Mouse (Mus musculus) stomach, embryonic 14.5 days (tissue): ENCODE results near the gene C87436. TPM values are rescaled to one million over a fixed set of nuclear protein-coding genes. Genes with fewer than 3 reads are reported as not detected.

Experiments
- ATAC-seq: fragments of 200-750 bp; cut with Nextera tagmentation; 2 replicates; pipeline ENCODE4 v1.8.0; 2017; ENCODE audit warnings: low read depth, moderate TSS enrichment; ENCODE audit not compliant: insufficient number of reproducible peaks, insufficient read depth, low FRiP score
- H3K27ac ChIP-seq: fragments of 300-500 bp; sonication (generic); 2 replicates; pipeline ENCODE4 v1.5.1; 2014; ENCODE audit warnings: mild to moderate bottlenecking, low read length, moderate library complexity, mixed read lengths
- H3K27me3 ChIP-seq: fragments of 300-500 bp; sonication (generic); 2 replicates; pipeline ENCODE4 v1.6.1; 2014; ENCODE audit warnings: low read length, control low read depth, mixed read lengths; ENCODE audit not compliant: control insufficient read depth, insufficient read depth
- H3K36me3 ChIP-seq: fragments of 300-500 bp; sonication (generic); 2 replicates; pipeline ENCODE4 v1.6.1; 2014; ENCODE audit warnings: mild to moderate bottlenecking, control low read depth, low read length, moderate library complexity, mixed read lengths; ENCODE audit not compliant: control insufficient read depth, insufficient read depth
- H3K4me1 ChIP-seq: fragments of 300-500 bp; sonication (generic); 2 replicates; pipeline ENCODE4 v1.6.1; 2014; ENCODE audit warnings: low read length, control low read depth, mixed read lengths; ENCODE audit not compliant: control insufficient read depth, insufficient read depth
- H3K4me2 ChIP-seq: fragments of 300-500 bp; sonication (generic); replicated peaks from 2 replicates; pipeline ENCODE4 v1.6.1; 2014; ENCODE audit warnings: low read depth, low read length, control low read depth
- H3K4me3 ChIP-seq: fragments of 300-500 bp; sonication (generic); 2 replicates; pipeline ENCODE4 v1.5.1; 2014; ENCODE audit warnings: low read depth, low read length, control low read depth
- H3K9ac ChIP-seq: fragments of 300-500 bp; sonication (generic); replicated peaks from 2 replicates; pipeline ENCODE4 v1.6.1; 2014; ENCODE audit warnings: low read depth, mild to moderate bottlenecking, control low read depth, low read length, moderate library complexity, mixed read lengths
- H3K9me3 ChIP-seq: fragments of 300-500 bp; sonication (generic); 2 replicates; pipeline ENCODE4 v1.6.1; 2016; ENCODE audit warnings: low read depth, low read length, control low read depth; ENCODE audit not compliant: control insufficient read depth
- WGBS: fragments of 180-500 bp; shearing (Covaris S2); extraction: QIAGEN DNeasy Blood & Tissue Kit; methylation state at CpG from one replicate; pipeline ENCODE4 v1.1.7; 2014; 5-methylcytosine and 5-hydroxymethylcytosine counted together
- polyA plus RNA-seq: library from polyadenylated mRNA; unstranded; fragments of >200 nt; fragmentation: Nextera tagmentation; extraction: Ambion mirVana; gene quantifications from 2 replicates; pipeline ENCODE4 v1.2.1, GENCODE M21; 2014

Gene C87436
- polyA plus RNA-seq, 1 experiment from 2014 or later: 26.8 TPM

DNA sequence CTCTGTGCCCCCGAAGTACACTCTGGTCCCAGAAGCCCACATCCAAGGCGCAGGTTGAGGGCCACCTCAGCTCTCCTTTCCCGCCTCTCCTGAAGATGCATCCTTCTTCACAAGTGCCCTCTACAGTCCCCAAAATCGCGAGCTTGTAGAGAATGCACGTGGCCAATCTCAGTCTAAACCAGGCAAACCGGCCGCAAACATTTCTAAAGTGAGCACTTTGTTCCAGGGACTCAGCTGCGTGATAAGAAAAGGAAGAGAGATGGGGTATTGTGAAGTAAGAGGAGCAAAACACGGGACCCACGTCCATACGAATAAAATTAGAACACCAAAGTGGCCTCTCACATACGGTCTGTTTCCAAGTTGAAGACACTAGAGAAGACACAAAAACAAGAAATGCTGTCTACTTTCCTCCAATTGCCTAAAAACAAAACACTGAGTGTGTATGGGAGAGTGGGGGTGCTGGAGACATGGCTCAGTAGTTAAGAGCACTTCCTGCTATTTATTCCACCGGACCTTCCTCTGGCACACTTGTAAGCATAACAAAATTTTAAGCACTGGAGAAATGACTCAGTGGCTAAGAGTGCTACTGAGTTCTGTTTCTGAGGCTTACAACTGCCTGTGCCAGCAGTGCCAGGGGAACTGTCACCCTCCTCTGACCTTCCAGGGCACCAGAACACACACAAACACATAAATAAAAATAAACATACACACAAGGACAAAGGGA is 40.8 kb upstream of the C87436 start:
- ATAC-seq: no peak; the same call in 1 of the 2 replicates

GRCm38 (mm10) chr6:86398986-86399385 is 39.2 kb upstream of the C87436 start:
- Histone ChIP-seq H3K27me3 (no peaks in the 10 kb centered on the region), H3K4me2 (no peak overlapping the region), H3K9me3 (no peaks in the 10 kb centered on the region), H3K4me1 (peaks cover 20% of the 10 kb centered on the region; the same call in 1 of the 2 replicates), H3K9ac (no peak overlapping the region), H3K4me3 (no peak overlapping the region), H3K36me3 (peaks cover 3% of the 10 kb centered on the region; the same call in 1 of the 2 replicates), H3K27ac (no peak overlapping the region)
- 83% methylated on average over 2 of the region's 2 CpGs for WGBS
- ATAC-seq: no peak

More for the DNA sequence above, 40.8 kb upstream of the C87436 start:
- Histone ChIP-seq H3K9ac (peak overlapping the region; percentile 73), H3K4me3 (peak overlapping the region; percentile 82), H3K36me3 (peaks cover 4% of the 10 kb centered on the region; the same call in 1 of the 2 replicates), H3K4me1 (peaks cover 20% of the 10 kb centered on the region; the same call in 1 of the 2 replicates), H3K27ac (peak overlapping the region; percentile 87; the same call in 1 of the 2 replicates), H3K9me3 (no peaks in the 10 kb centered on the region), H3K27me3 (no peaks in the 10 kb centered on the region), H3K4me2 (peak overlapping the region; percentile 77)
- 6% methylated on average over 14 of the region's 14 CpGs for WGBS

GRCm38 (mm10) chr6:86399995-86400394 is 38.2 kb upstream of the C87436 start:
- H3K9ac ChIP-seq: no peak overlapping the region
- no peaks in the 10 kb centered on the region for H3K27me3 ChIP-seq
- H3K4me3 ChIP-seq: no peak overlapping the region
- no peaks in the 10 kb centered on the region for H3K36me3 ChIP-seq
- H3K9me3 ChIP-seq: no peaks in the 10 kb centered on the region
- peaks cover 16% of the 10 kb centered on the region; the same call in 1 of the 2 replicates for H3K4me1 ChIP-seq
- no peak overlapping the region for H3K4me2 ChIP-seq
- no peak for ATAC-seq
- 72% methylated on average over 2 of the region's 2 CpGs for WGBS
- H3K27ac ChIP-seq: no peak overlapping the region

- Histone ChIP-seq H3K36me3 (no peaks in the 10 kb centered on the region), H3K27ac (no peak overlapping the region), H3K4me2 (peak overlapping the region; percentile 34), H3K9ac (0 out of 2 replicates have a peak overlapping the region, but pooled peaks have one; percentile 4), H3K4me1 (peaks cover 7% of the 10 kb centered on the region; the same call in 1 of the 2 replicates), H3K4me3 (peak overlapping the region; percentile 17; the same call in 1 of the 2 replicates), H3K9me3 (no peaks in the 10 kb centered on the region), H3K27me3 (no peaks in the 10 kb centered on the region)
- peak; percentile 42; the same call in 1 of the 2 replicates for ATAC-seq
- WGBS: 6% methylated on average over 9 of the region's 9 CpGs
These were observed 37.2 kb upstream of the C87436 start for GRCm38 (mm10) chr6:86400972-86401371.

DNA sequence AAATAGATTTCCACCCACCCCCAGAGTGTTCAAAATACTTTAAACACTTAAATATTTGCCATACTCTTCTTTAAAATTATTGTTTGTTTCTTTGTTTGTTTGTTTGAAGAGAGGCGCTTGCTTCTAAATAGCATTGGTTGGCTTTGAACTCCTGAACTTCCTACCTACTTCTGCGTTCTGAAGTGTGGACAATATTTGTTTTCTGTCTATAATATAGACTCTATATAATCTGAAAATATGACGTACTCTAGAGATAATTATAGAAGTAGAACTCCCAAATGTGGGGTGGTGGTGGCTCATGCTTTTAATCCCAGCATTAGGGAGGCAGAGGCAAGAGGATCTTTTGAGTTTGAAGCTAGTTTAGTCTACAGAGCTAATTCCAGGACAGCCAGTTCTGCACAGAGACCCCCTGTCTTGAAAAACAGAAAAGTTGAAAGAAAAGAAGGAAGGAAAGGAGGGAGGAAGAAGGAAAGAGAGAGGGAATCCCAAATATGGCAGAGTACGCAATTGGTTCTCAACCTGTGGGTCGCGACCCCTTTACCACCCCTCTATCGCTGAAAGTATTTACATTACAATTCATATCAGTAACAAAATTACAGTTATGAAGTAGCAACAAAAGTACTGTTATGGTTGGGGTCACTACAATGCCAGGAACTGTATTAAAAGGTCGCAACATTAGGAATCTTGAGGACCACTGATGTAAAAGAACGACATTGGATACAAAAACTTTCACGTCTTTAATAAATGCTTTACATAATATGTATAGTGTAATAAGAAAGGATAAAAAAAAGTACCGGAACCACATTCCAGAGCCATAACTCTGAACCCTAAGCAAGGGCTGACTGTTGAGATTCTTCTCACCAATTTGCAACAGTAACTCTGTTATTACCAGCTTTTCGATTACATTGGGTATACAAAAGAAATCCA is 35.2 kb upstream of the C87436 start:
- Histone ChIP-seq H3K4me2 (peak overlapping the region; percentile 37), H3K27ac (peak overlapping the region; percentile 99; the same call in 1 of the 2 replicates), H3K27me3 (no peaks in the 10 kb centered on the region), H3K4me1 (peaks cover 3% of the 10 kb centered on the region; the same call in 1 of the 2 replicates), H3K36me3 (peaks cover 5% of the 10 kb centered on the region; the same call in 1 of the 2 replicates), H3K4me3 (peak overlapping the region; percentile 70), H3K9me3 (no peaks in the 10 kb centered on the region), H3K9ac (no peak overlapping the region; the same call in 1 of the 2 replicates)
- WGBS: 34% methylated on average over 12 of the region's 12 CpGs
- ATAC-seq: no peak

GRCm38 (mm10) chr6:86403728-86404099 is 34.5 kb upstream of the C87436 start:
- H3K4me3 ChIP-seq: peak overlapping the region; percentile 70
- H3K4me1 ChIP-seq: peaks cover 3% of the 10 kb centered on the region; the same call in 1 of the 2 replicates
- peak overlapping the region; percentile 37 for H3K4me2 ChIP-seq
- ATAC-seq: peak; percentile 69
- no peaks in the 10 kb centered on the region for H3K9me3 ChIP-seq
- H3K9ac ChIP-seq: peak overlapping the region; percentile 93
- H3K36me3 ChIP-seq: peaks cover 5% of the 10 kb centered on the region; the same call in 1 of the 2 replicates
- under 1% methylated on average over 15 of the region's 15 CpGs for WGBS
- H3K27me3 ChIP-seq: no peaks in the 10 kb centered on the region
- peak overlapping the region; percentile 99 for H3K27ac ChIP-seq

DNA sequence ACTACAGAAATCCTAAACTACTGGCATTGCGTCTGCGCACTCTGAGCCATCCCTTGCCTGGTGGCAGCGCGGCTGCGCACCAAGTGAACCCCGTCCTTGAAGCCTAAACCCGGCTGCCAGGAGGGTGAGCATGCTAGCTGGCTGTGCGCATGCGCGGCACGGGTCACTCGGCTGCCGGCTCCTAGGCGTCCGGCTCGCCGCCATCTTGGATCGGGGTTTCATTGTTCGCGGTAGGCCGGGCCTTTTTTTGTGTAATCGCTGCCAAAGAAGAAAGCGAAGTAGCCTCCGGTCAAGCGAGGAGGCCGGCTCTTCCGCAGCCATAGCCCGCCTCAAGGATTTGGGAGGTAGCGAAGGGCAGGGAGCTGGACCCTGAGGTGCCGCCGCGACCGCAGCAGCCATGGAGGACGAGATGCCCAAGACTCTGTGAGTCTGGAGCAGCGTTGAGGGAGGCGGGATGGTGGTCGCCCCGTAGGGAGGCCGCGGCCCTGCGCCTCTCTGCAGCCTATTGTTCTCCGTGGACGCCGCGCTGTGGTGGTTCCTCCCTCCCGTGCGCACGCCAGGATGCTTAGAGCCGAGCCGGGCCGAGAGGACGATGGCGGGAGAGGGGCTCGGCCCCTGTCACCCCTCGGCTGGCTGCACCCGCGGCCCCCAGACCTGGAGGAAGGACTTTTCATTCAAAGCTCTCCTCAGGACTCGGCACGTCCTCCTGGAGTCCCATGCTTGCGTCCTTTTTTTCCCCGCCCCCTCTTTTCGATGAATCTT is 33.9 kb upstream of the C87436 start, which contains the start of gene Tia1:
Gene Tia1, plus strand, starts transcription at position 120 of the 762 bp plus-strand sequence.
- no peaks in the 10 kb centered on the region for H3K9me3 ChIP-seq
- WGBS: under 1% methylated on average over 61 of the region's 62 CpGs

More for the DNA sequence above, 33.9 kb upstream of the C87436 start, which contains the start of gene Tia1:
- peaks cover 3% of the 10 kb centered on the region; the same call in 1 of the 2 replicates for H3K4me1 ChIP-seq
- peak; percentile 95 for ATAC-seq
- peak within 1 kb of the TSS; percentile 99 for H3K27ac ChIP-seq
- H3K27me3 ChIP-seq: no peaks in the 10 kb centered on the region
- peak within 1 kb of the TSS; percentile 64 for H3K4me2 ChIP-seq
- H3K36me3 ChIP-seq: peaks cover 5% of the 10 kb centered on the region; the same call in 1 of the 2 replicates
- peak within 1 kb of the TSS; percentile 93 for H3K9ac ChIP-seq
- H3K4me3 ChIP-seq: peak within 1 kb of the TSS; percentile 70
